Mouse (Mus musculus): ENCODE measurements around the gene Cmip. TPM values are rescaled to one million over a fixed set of nuclear protein-coding genes. Genes with fewer than 3 reads are reported as not detected.

Gene Cmip
- 39.0 and 71.1 TPM in 2 replicates for polyA plus RNA-seq (2012; rRNA removed; ENCODE audit: low replicate concordance)

GRCm38 (mm10) chr8:117257029-117257820 is at the start of gene Cmip:
Gene Cmip (plus strand): TSS chr8:117257064.

DNA sequence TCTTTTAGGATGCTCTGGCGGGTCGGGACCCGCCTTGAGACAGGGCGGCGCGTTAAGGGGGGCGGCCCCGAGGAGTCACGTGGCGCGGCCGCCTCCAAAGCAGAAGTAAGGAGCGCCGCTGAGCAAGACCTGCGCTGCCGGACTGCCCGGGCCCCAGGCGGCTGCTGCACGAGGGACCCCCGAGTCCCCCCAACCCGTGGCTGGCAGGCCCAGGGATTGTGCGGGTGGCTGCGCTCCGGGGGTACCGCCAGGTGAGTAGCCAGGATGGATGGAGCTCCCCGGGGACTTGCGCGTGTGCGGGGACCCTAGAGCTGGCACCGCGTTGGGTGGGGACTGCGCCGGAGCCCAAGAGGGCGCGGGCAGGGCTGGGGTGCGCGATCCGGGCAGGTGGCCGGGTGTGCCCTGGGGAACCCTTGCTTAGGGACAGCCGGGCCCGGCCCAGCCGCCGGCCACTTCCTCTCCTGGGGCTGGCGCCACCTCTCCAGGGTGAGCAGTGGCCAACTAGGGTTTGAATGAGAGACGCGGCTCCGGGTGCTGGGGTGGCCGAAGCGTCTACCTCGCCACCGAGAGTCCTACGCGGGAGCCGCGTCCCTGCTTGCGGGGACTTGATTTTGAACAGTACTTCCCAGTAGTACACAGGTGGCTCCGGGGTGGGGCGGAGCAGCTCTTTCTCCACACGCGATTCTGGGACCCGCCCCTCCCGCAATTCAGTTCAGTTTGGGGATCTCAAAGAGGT is 241.5 kb downstream of the Cmip start, which contains the start of gene Plcg2:
Gene Plcg2, plus strand, starts transcription at position 113 of the 736 bp plus-strand sequence.

Other genes starting within 250 kb of the Cmip start
- 0.32 and 0.39 TPM in 2 replicates for gene Pkd1l2, start 174.6 kb upstream of the Cmip start, polyA plus RNA-seq (2012; rRNA removed; ENCODE audit: low replicate concordance)
- 0.23 and 0.42 TPM in 2 replicates for gene Bco1, start 161.2 kb upstream of the Cmip start, polyA plus RNA-seq (2012; rRNA removed; ENCODE audit: low replicate concordance)
- gene Gan, start 98.9 kb upstream of the Cmip start, polyA plus RNA-seq (2012; rRNA removed; ENCODE audit: low replicate concordance) = 7.0 and 8.1 TPM in 2 replicates
- 12.8 and 23.1 TPM in 2 replicates for gene Plcg2, start 241.2 kb downstream of the Cmip start, polyA plus RNA-seq (2012; rRNA removed; ENCODE audit: low replicate concordance)